Mouse (Mus musculus): ENCODE data around the gene AF067061.
"Not testable (repeated sequence)": the region's sequence is repeated elsewhere in the genome, so short reads cannot be mapped to it uniquely, and the experiment has no call there.

DNA sequence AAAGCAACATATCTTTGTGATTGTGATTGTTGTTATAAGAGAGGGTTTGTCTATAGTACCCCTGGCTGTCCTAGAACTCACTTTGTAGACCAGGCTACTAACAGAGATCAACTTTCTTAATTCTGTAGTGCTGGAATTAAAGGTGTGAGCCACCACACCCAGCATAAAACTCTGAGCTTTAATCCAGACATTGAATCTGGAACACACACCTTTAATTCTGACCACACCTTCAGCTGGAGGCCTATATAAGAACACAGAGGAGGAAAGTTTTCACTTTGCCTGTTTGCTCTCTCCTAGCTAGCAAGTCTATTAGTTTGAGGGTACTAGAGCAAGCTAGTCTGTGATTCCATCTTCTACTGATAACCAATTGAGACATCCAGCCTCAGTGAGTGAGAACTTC is 24.1 kb upstream of the AF067061 start, which contains the start of gene Gm21731:
- TF ChIP-seq CTCF (IDR thresholded peaks at IDR 0.05; ENCODE audit: low read depth, low read length); EP300 (IDR thresholded peaks at IDR 0.05; ENCODE audit: insufficient read depth, low read depth, low read length); POLR2A (IDR thresholded peaks at IDR 0.05; ENCODE audit: insufficient read depth, low read length): not testable (repeated sequence)

Measured in ES-Bruce4 (cell line).